Mouse (Mus musculus): ENCODE measurements around the gene Pcyt2. TPM values are rescaled to one million over a fixed set of nuclear protein-coding genes. Genes with fewer than 3 reads are reported as not detected.

Pcyt2 gene
- polyA plus RNA-seq, 1 experiment from 2014 or later: 320 TPM

GRCm38 (mm10) chr11:120568324-120568723 is 49.4 kb downstream of the Pcyt2 start:
- TF ChIP-seq CTCF (IDR thresholded peaks at IDR 0.05; ENCODE audit: low read depth): no peak
- Histone ChIP-seq H3K4me1 (replicated peaks; ENCODE audit: control insufficient read depth, insufficient read depth, low read length) (0 out of 2 replicates have a peak, but pooled peaks cover 7% of the 10 kb centered on the region), H3K9ac (ENCODE audit: low read depth, low read length) (0 out of 2 replicates have a peak overlapping the region, but pooled peaks have one; percentile 11), H3K36me3 (ENCODE audit: control insufficient read depth, insufficient read depth) (peaks cover 77% of the 10 kb centered on the region), H3K27ac (ENCODE audit: low read depth, low read length) (peak overlapping the region; percentile 54), H3K4me2 (replicated peaks; ENCODE audit: low read depth) (peak overlapping the region; percentile 38; the same call in 1 of the 2 replicates), H3K9me3 (ENCODE audit: control insufficient read depth) (no peaks in the 10 kb centered on the region), H3K27me3 (replicated peaks; ENCODE audit: control insufficient read depth, insufficient read depth, low read length) (no peaks in the 10 kb centered on the region), H3K4me3 (ENCODE audit: low read depth, low read length) (no peak overlapping the region)
- 83% methylated on average over 6 of the region's 6 CpGs for WGBS
- no peak for ATAC-seq

- Histone ChIP-seq H3K4me3 (ENCODE audit: low read depth, low read length) (no peak overlapping the region), H3K9ac (ENCODE audit: low read depth, low read length) (no peak overlapping the region), H3K36me3 (ENCODE audit: control insufficient read depth, insufficient read depth) (peaks cover 95% of the 10 kb centered on the region), H3K27ac (ENCODE audit: low read depth, low read length) (0 out of 2 replicates have a peak overlapping the region, but pooled peaks have one; percentile 21), H3K4me2 (replicated peaks; ENCODE audit: low read depth) (no peak overlapping the region), H3K9me3 (ENCODE audit: control insufficient read depth) (no peaks in the 10 kb centered on the region), H3K27me3 (replicated peaks; ENCODE audit: control insufficient read depth, insufficient read depth, low read length) (no peaks in the 10 kb centered on the region), H3K4me1 (replicated peaks; ENCODE audit: control insufficient read depth, insufficient read depth, low read length) (0 out of 2 replicates have a peak, but pooled peaks cover 4% of the 10 kb centered on the region)
- no peak for ATAC-seq
- WGBS: 67% methylated on average over 9 of the region's 9 CpGs
- TF ChIP-seq CTCF (IDR thresholded peaks at IDR 0.05; ENCODE audit: low read depth): no peak
These were observed 52.6 kb downstream of the Pcyt2 start for GRCm38 (mm10) chr11:120565114-120565513.

- no peaks in the 10 kb centered on the region for H3K27me3 ChIP-seq (replicated peaks; ENCODE audit: control insufficient read depth, insufficient read depth, low read length)
- no peak overlapping the region for H3K4me3 ChIP-seq (ENCODE audit: low read depth, low read length)
- H3K9me3 ChIP-seq (ENCODE audit: control insufficient read depth): no peaks in the 10 kb centered on the region
- no peak overlapping the region for H3K4me2 ChIP-seq (replicated peaks; ENCODE audit: low read depth)
- TF ChIP-seq CTCF (IDR thresholded peaks at IDR 0.05; ENCODE audit: low read depth): no peak
- 0 out of 2 replicates have a peak, but pooled peaks cover under 1% of the 10 kb centered on the region for H3K4me1 ChIP-seq (replicated peaks; ENCODE audit: control insufficient read depth, insufficient read depth, low read length)
- WGBS: 91% methylated on average over 13 of the region's 13 CpGs
- no peak for ATAC-seq
- no peak overlapping the region for H3K27ac ChIP-seq (ENCODE audit: low read depth, low read length)
- H3K9ac ChIP-seq (ENCODE audit: low read depth, low read length): no peak overlapping the region
- peaks cover 90% of the 10 kb centered on the region for H3K36me3 ChIP-seq (ENCODE audit: control insufficient read depth, insufficient read depth)
These were observed 54.8 kb downstream of the Pcyt2 start for GRCm38 (mm10) chr11:120562949-120563348.

- no peaks in the 10 kb centered on the region for H3K27me3 ChIP-seq (replicated peaks; ENCODE audit: control insufficient read depth, insufficient read depth, low read length)
- no peak for TF ChIP-seq CTCF (IDR thresholded peaks at IDR 0.05; ENCODE audit: low read depth)
- H3K9me3 ChIP-seq (ENCODE audit: control insufficient read depth): no peaks in the 10 kb centered on the region
- H3K27ac ChIP-seq (ENCODE audit: low read depth, low read length): peak overlapping the region; percentile 50
- WGBS: 90% methylated on average over 13 of the region's 13 CpGs
- no peaks in the 10 kb centered on the region for H3K4me1 ChIP-seq (replicated peaks; ENCODE audit: control insufficient read depth, insufficient read depth, low read length)
- H3K4me3 ChIP-seq (ENCODE audit: low read depth, low read length): no peak overlapping the region
- no peak overlapping the region for H3K9ac ChIP-seq (ENCODE audit: low read depth, low read length)
- H3K36me3 ChIP-seq (ENCODE audit: control insufficient read depth, insufficient read depth): peaks cover 72% of the 10 kb centered on the region
- no peak overlapping the region for H3K4me2 ChIP-seq (replicated peaks; ENCODE audit: low read depth)
- ATAC-seq: no peak
These were observed 56.6 kb downstream of the Pcyt2 start for GRCm38 (mm10) chr11:120560952-120561728.

Small RNA genes within 50 kb of the gene (microRNA-seq; reads per million reads assigned to microRNA genes)
- gene Mir6936: 0.82 reads per million

Other genes with a start within 250 kb of the Pcyt2 start
- 9.7 and 11.7 TPM in 2 replicates for gene Faap100, start 239.2 kb downstream of the Pcyt2 start, polyA plus RNA-seq (2015; fragmentation: Nextera tagmentation; extraction: Ambion mirVana)
- gene Nploc4, start 180.2 kb downstream of the Pcyt2 start, polyA plus RNA-seq (2015; fragmentation: Nextera tagmentation; extraction: Ambion mirVana): 15.6 and 16.3 TPM in 2 replicates
- gene Tspan10, start 175.3 kb downstream of the Pcyt2 start, polyA plus RNA-seq (2015; fragmentation: Nextera tagmentation; extraction: Ambion mirVana): not detected in 2 replicates
- gene Pde6g, start 164.4 kb downstream of the Pcyt2 start, polyA plus RNA-seq (2015; fragmentation: Nextera tagmentation; extraction: Ambion mirVana): 0.22 TPM in 1 of 2 replicates, not detected in the other
- gene Oxld1, start 159.9 kb downstream of the Pcyt2 start, polyA plus RNA-seq (2015; fragmentation: Nextera tagmentation; extraction: Ambion mirVana): 15.5 and 17.6 TPM in 2 replicates
- 14.1 and 16.0 TPM in 2 replicates for gene Ccdc137, start 159.8 kb downstream of the Pcyt2 start, polyA plus RNA-seq (2015; fragmentation: Nextera tagmentation; extraction: Ambion mirVana)
- 22.8 and 23.3 TPM in 2 replicates for gene Arl16, start 150.3 kb downstream of the Pcyt2 start, polyA plus RNA-seq (2015; fragmentation: Nextera tagmentation; extraction: Ambion mirVana)
- 204 and 208 TPM in 2 replicates for gene Mrpl12, start 133.3 kb downstream of the Pcyt2 start, polyA plus RNA-seq (2015; fragmentation: Nextera tagmentation; extraction: Ambion mirVana)
- gene Slc25a10, start 126.1 kb downstream of the Pcyt2 start, polyA plus RNA-seq (2015; fragmentation: Nextera tagmentation; extraction: Ambion mirVana): 139 and 143 TPM in 2 replicates
- 1.0 and 1.6 TPM in 2 replicates for gene Gcgr, start 87.2 kb downstream of the Pcyt2 start, polyA plus RNA-seq (2015; fragmentation: Nextera tagmentation; extraction: Ambion mirVana)
- gene Mcrip1, start 68.2 kb downstream of the Pcyt2 start, polyA plus RNA-seq (2015; fragmentation: Nextera tagmentation; extraction: Ambion mirVana): 68.7 and 73.4 TPM in 2 replicates
- 1.4 and 1.6 TPM in 2 replicates for gene Ppp1r27, start 66.8 kb downstream of the Pcyt2 start, polyA plus RNA-seq (2015; fragmentation: Nextera tagmentation; extraction: Ambion mirVana)
- gene P4hb, start 44.7 kb downstream of the Pcyt2 start, polyA plus RNA-seq (2015; fragmentation: Nextera tagmentation; extraction: Ambion mirVana): 2,516 and 2,539 TPM in 2 replicates
- gene Arhgdia, start 36.3 kb downstream of the Pcyt2 start, polyA plus RNA-seq (2015; fragmentation: Nextera tagmentation; extraction: Ambion mirVana): 474 and 493 TPM in 2 replicates
- gene Alyref, start 19.6 kb downstream of the Pcyt2 start, polyA plus RNA-seq (2015; fragmentation: Nextera tagmentation; extraction: Ambion mirVana): 209 and 226 TPM in 2 replicates
- gene Anapc11, start 19.5 kb downstream of the Pcyt2 start, polyA plus RNA-seq (2015; fragmentation: Nextera tagmentation; extraction: Ambion mirVana): 107 and 108 TPM in 2 replicates
- gene Npb, start 9.5 kb downstream of the Pcyt2 start, polyA plus RNA-seq (2015; fragmentation: Nextera tagmentation; extraction: Ambion mirVana): 3.4 and 3.5 TPM in 2 replicates
- gene Sirt7, start 7.3 kb upstream of the Pcyt2 start, polyA plus RNA-seq (2015; fragmentation: Nextera tagmentation; extraction: Ambion mirVana): 73.1 and 77.7 TPM in 2 replicates
- 40.2 and 49.1 TPM in 2 replicates for gene Mafg, start 15.7 kb upstream of the Pcyt2 start, polyA plus RNA-seq (2015; fragmentation: Nextera tagmentation; extraction: Ambion mirVana)
- gene Pycr1, start 25.8 kb upstream of the Pcyt2 start, polyA plus RNA-seq (2015; fragmentation: Nextera tagmentation; extraction: Ambion mirVana): 5.3 and 6.5 TPM in 2 replicates
- gene Myadml2, start 30.2 kb upstream of the Pcyt2 start, polyA plus RNA-seq (2015; fragmentation: Nextera tagmentation; extraction: Ambion mirVana): not detected in 2 replicates
- 0.39 and 0.68 TPM in 2 replicates for gene Notum, start 43.2 kb upstream of the Pcyt2 start, polyA plus RNA-seq (2015; fragmentation: Nextera tagmentation; extraction: Ambion mirVana)
- 105 and 106 TPM in 2 replicates for gene Aspscr1, start 55.0 kb upstream of the Pcyt2 start, polyA plus RNA-seq (2015; fragmentation: Nextera tagmentation; extraction: Ambion mirVana)
- 127 and 131 TPM in 2 replicates for gene Cenpx, start 95.8 kb upstream of the Pcyt2 start, polyA plus RNA-seq (2015; fragmentation: Nextera tagmentation; extraction: Ambion mirVana)
- 13.5 and 14.5 TPM in 2 replicates for gene Lrrc45, start 96.0 kb upstream of the Pcyt2 start, polyA plus RNA-seq (2015; fragmentation: Nextera tagmentation; extraction: Ambion mirVana)
- 9.0 TPM in 2 replicates for gene Rac3, start 103.5 kb upstream of the Pcyt2 start, polyA plus RNA-seq (2015; fragmentation: Nextera tagmentation; extraction: Ambion mirVana)
- gene Dcxr, start 109.3 kb upstream of the Pcyt2 start, polyA plus RNA-seq (2015; fragmentation: Nextera tagmentation; extraction: Ambion mirVana): 81.1 and 88.6 TPM in 2 replicates
- 1.2 and 1.6 TPM in 2 replicates for gene Cbr2, start 114.2 kb upstream of the Pcyt2 start, polyA plus RNA-seq (2015; fragmentation: Nextera tagmentation; extraction: Ambion mirVana)
- gene Hmga1b, start 144.9 kb upstream of the Pcyt2 start, polyA plus RNA-seq (2015; fragmentation: Nextera tagmentation; extraction: Ambion mirVana): 10.8 and 12.2 TPM in 2 replicates
- 22.8 and 23.7 TPM in 2 replicates for gene Rfng, start 166.3 kb upstream of the Pcyt2 start, polyA plus RNA-seq (2015; fragmentation: Nextera tagmentation; extraction: Ambion mirVana)
- 70.9 and 74.8 TPM in 2 replicates for gene Gps1, start 166.3 kb upstream of the Pcyt2 start, polyA plus RNA-seq (2015; fragmentation: Nextera tagmentation; extraction: Ambion mirVana)
- 45.5 and 48.5 TPM in 2 replicates for gene Dus1l, start 178.5 kb upstream of the Pcyt2 start, polyA plus RNA-seq (2015; fragmentation: Nextera tagmentation; extraction: Ambion mirVana)
- gene Fasn, start 206.6 kb upstream of the Pcyt2 start, polyA plus RNA-seq (2015; fragmentation: Nextera tagmentation; extraction: Ambion mirVana): 10.1 and 11.3 TPM in 2 replicates